Mouse (Mus musculus) yolk sac, embryonic 10.5 days (tissue): ENCODE data around the gene Atg7.

ENCODE experiments used
- DNase-seq: peaks from one replicate; pipeline ENCODE4 v3.0.0-alpha.2; 2017; ENCODE audit warnings: low spot score

Atg7 gene

DNA sequence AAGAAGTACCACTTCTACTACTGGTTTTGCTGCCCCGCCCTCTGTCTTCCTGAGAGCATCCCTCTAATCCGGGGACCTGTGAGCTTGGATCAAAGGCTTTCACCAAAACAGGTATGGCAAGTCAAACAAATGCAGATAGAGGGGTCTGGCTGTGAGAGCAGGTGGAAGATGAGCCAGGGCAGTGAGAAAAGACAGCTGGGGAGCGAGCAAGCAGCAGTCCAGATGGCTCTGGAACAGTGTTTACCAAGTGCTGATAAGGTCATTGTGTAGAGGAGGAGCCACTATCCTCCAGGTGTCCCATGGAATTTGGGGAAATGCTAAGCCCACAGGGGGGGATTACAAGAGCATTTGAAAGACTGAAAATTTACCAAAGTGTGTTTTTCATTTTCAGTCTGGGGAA lies 41.5 kb downstream of the Atg7 start:
- DNase-seq = no peak

DNA sequence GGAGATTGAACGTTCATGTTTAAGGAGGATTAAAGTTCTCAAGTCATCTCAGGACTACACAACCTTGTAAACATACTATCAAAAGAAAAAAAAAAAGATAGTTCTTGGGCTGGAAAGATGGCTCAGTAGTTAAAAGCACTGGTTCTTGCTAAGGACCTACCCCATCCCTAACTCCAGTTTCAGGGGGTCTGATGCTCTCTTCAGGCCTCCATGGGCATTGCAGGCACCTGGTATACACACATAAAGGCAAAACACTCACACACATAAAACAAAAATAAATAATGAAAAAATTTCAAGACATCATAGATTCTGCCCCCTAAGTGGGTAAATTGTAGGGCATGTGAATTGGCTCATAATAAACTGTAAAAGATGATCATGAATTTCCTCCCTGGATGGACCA lies 42.5 kb downstream of the Atg7 start:
- no peak for DNase-seq

DNA sequence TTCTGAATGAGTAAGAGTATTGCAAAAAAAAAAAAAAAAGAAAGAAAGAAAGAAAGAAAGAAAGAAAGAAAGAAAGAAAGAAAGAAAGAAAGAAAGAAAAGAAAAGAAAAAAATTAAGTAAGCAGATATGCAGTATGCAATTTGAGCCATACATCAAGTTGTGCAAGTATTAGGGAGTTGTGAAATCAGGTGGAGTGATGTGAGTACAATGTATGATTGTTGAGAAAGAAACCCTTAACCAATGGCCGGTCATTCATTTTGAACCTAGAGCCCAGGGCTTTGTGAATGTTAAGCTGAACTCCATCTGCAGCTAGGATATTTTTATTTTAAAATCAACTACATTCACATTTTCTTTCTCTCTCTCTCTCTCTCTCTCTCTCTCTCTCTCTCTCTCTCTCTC lies 44.1 kb downstream of the Atg7 start:
- no peak for DNase-seq

DNA sequence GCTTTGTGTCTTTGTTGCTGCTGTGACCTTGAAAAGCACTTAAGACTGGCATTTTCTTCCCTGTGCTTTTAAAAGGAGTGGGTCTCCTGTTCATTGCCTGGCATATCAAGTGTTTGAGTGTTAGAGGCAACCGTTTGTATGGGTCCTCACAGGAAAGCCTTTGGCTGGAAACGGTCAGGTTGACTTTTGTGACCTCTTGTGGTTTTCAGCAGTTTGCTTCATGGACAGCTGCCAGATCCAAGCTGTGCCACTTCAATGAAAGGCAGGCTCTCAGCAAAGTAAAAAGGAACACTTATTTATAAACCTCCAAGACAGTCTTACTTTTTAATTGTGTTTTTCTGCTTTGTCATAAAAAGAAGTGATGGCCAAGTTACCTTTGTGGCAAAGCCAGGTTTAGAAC lies 47.8 kb downstream of the Atg7 start:
- DNase-seq = no peak

DNA sequence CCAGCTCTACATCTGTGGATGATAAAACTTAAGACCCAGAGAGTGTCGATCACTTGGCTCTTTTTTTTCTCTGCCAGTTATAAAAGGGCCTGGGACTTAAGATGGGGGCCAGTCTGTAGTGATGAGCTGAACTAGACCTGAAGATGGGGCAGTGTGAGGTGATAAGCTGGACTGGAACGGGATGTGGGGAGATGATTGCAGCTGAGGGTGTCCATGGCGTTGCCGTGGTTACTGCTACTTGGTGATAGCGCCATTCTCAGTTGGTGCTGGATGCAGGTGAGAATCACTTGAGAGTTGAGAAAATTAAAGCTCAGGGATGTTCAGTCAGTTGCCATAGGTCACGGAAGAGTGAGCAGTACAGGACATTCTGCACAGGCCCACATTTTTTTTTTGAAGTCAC lies 48.6 kb downstream of the Atg7 start:
- DNase-seq = no peak

DNA sequence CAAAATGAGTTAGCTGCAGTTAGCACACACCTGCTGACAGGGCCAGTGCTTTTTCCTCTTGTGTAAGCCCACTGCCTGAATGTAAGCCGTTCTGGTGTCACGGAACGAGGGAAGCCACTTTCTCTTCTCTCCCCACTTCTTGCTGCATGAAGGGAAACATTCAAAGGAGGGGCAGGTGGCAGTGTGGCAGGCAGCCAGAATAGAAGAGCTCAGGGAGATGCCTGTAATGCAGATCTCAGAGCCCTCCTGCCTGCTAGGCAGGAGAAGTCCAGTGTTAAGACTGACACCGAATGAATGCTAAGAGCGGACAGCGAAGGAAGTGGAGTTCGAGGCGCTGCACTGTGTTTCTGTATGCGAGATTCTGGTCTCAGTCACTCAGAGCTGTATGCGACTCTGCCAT lies 49.8 kb downstream of the Atg7 start:
- DNase-seq = no peak

DNA sequence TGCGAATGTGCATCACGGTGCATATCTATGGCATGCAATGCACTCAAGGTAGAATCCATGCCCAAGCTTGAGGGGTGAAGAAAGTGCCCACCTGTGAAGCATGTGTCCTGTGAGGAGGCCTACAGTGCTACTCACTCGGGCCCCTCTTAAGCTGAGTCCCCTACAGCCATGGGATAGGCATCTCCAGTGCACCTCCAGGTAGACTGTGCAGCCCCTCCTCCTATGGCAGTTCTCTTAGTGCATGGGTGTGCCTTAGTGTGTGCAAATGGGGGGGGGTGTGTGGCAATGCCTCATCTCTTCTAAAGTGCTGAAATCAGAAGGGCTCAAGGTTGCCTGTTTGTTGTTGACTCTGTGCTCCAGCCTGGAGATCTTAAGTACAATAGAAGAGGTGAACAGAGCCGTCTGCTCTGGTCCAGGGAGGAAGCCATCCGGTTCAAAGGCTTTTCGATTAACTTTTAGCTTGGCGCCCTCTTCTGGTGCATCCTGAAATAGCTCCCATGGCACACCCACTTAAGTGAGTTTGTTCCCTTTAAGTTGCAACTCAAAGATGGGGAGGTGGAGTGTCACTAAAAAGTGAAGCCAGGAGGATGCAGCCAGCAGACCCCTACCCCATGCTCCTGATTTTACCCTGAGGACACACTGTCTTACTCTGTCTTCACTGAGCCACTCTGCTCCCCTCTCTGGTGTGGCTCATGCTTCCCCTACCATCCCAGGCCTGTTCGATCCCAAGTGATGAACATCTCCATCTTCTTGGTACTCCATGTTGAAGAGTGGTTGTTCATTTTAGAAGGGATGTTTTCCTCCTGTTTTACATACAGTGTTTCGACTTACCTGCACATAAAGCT lies 55.0 kb downstream of the Atg7 start:
- DNase-seq = peak; percentile 30

DNA sequence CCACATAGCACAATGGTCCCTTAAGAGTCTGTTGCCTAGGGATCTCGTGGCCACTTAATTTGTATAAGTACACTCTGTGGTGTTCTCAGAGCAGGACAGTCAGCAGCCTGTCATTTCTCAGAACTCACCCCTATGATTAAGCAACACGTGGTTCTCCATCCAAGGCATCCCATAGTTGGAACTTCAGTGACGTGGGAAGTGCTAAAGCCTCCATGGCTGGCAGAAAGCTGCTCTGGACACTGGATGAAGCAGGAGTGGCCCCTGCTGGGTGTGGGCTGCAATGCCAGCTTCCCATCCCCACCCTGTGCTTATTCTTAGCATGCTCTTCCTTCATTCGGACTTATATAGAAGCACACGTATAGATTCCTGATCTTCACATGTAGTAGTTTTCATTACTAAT lies 55.7 kb downstream of the Atg7 start:
- DNase-seq = no peak

DNA sequence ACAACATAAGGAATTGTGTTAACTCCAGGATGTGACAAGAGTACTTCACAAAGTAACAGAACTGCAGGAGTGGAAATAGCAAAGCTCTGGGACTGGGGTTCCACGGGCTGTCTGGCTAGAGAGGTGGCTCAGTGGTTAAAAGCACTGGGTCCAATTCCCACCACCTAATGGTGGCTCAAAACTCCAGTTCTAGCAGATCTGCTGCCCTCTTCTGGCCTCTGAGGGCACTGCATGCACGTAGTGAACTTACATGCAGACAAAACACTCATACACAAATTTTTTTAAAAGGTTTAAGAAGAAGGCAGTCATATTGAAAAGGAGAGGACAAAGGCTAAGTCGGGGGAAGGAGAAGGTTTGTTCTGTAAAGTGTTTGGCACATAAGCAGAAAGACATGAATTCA lies 57.8 kb downstream of the Atg7 start:
- DNase-seq = no peak

DNA sequence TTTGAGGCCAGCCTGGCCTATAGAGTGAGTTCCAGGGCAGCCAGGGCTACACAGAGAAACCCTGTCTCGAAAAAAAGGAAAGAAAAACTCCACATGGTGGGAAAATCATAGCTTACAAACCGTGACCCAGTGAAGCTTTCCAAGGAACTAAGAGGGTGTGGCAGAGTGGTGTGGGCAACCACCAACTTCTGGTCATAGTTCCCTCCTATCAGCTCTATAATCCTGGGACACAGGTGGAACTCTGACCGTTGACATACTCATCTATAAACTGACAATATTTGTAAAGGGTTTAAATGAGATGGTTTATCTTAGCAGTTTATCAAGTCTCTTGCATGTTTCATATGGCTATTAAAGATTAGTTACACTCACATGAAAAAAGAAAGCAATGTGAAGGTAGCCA lies 64.1 kb downstream of the Atg7 start:
- DNase-seq = no peak

DNA sequence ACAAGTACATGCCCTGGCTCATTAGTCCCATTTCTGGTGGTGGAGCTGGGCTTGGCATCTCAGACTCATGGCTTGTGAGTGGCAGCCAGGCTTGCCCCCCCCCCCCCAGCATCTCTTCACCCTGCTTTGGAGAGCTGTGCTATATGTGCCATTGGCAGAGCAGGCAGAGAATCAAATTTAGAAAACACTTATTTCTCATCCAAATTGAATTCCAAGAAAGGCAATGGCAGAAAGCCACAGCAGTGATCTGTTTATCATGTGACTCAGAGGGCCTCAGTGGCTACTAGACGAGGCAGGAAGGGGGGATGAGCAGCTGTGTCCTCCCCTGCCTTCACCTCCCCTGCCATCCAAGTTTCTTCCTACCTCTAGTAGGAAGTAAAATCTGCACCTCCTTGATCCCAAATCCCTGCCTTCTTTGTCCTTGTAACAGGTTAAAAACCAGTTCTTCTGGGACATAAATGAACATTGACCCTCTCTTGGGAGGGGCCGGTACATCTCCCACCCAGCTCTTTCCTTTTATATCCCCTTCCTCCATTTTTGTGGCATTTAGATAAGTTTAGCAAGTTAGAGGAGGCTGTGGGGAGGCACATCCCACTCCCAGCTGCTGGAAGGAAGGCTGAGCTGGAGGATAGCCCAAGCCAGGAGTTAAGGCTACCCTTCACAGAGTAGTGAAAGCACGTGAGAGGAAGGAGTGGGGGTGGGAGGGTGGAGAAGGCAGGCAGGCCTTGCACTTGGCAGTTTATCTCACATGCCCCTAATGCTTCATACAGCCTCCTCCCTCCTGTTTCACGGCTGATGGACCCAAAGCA lies 69.5 kb downstream of the Atg7 start:
- DNase-seq = no peak

DNA sequence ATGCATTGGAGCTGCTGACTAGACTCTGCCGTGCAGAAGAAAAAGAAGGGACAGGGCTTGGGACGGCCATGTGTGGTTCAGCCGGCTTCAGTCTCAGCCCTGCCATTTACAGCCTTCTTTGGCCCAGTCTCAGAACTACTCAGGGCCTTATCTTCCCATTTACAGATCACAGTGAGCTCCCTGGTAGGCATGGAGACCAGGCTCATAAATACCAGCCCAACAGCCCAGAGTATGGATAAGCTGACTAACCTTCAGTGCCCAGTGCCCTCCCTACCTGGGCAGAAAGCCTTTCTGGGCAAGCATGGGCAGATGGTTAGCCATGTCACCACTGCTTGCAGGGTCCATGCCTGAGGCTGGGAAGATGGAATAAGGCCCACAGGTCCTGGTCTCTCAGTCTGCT lies 70.6 kb downstream of the Atg7 start:
- DNase-seq = no peak

DNA sequence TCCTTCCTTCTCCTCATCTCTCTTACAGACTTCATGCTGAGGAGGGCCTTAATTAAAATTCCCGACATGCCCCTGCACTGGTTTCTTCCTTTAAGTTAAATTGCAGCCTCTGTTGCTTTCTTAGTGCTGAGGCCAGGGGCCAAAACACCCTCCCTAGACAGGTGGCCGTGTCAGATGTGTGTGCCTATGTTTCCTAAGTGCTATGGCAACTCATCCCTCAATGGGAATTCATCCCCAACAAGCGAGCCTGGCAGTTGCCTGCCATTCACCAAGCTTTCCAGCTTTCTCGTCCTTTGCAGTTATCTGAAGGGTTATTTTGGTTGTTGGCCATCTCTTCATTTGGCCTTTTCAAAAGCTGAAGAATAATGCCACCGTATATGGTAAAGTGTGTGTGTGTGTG lies 71.8 kb downstream of the Atg7 start:
- no peak for DNase-seq

DNA sequence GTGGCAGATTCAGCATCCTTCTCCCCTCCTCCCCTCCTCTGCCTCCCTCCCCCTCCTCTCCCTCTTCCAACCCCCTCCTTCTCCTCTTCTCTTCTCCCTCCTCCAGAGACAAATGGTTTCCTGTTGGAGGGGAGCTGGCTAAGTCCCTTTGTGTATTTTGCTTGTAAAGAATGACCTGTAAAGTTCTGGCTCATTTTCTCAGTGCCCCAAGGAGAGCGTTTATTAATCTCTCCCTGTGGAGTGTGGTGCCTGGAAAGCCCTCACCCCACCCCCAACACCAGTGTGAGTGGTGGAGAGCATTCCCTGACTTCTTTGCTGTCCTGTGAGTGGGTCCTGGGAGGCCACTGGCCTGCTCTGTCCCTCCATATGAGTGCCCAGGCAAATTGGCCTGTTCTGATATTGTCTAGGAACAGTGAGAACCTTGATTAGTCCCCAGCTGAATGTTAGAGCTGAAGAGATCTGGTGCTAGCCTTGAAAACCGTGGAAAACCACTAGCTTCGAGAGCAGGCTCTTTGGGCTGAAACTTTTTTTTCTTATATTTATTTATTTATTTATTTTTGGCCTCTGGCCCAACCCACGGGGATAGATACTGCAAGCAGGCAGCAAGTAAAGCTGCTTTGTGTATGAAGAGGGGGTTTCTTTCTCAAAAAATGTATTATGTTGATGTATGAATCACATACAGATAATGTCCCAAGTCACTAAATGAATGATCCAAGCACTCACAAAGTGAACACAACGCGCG lies 72.6 kb downstream of the Atg7 start:
- DNase-seq = no peak

DNA sequence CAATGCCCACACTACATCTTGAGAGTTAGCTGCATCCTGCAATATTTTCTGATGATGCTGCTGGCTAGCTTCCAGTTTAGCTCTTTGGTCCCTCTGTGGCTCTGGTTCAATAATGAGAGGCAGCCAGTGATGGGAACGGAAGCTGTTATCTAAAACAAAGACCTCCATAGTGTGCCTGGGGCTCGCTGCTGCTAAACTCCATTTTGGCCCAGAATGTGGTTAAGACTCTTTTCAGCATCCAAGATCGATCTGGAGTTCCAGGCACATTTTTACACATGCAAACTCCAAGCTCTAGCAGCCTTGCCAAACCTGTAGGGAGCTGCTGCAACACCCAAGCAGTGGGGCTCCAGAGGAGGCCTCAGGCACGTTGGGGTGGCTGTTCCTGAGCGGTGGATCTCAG lies 76.2 kb downstream of the Atg7 start:
- no peak for DNase-seq

DNA sequence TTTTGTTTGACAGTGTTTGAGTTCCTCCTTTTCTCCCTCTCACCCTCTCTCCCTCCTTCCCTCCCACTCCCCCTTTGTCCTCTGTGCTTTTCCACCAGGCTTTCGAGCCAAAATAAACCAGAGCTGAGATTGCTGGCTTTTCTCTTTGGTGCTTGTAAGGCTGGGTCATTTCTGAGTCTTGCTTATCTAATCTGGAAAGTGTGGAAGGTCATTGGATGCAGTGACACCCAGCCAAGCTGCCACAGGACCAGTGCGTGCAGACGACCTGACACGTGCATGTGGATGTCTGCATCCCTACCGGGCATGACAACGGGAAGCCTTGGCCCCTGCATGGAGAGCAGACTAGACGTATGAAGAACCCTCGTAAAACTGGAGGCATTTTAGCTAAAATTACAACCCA lies 76.8 kb downstream of the Atg7 start:
- DNase-seq = no peak

DNA sequence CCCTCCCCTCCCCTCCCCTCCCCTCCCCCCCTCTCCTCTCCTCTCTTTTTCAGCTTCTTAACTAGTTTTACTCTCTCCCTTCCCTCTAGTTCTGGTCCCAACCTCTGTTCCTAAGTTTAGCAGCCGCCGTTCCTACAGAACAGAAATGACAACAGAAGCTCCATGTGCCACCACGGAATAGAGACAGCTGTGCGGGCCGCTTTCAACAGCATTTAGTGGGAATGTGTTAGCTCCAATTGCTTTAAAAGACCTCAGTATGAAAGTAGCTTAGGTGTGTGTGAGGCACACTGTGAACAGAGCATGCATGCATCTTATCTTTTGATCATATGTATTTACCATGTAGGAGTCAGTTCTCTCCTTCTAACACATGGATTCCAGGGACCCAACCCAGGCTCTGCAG lies 79.1 kb downstream of the Atg7 start:
- DNase-seq = no peak

DNA sequence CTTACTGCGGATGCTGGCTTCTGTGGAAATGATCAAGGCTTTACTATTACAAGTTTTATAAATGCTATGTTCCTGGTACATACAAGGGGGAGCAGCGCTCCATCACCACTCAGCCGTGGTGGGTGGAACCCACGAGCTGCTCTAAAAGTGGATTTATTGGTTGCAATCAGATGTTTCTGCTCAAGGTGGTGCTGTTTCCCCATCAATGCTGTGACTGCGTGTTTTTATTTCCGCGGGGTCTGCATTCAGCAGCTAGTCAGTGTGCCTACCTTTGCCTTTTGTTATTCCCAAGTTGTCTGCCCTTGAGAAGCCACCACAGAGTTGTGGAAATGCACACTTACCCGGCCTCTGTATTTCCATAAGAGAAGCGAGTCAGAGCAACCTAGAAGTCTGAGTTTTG lies 81.0 kb downstream of the Atg7 start:
- DNase-seq = peak; percentile 24

DNA sequence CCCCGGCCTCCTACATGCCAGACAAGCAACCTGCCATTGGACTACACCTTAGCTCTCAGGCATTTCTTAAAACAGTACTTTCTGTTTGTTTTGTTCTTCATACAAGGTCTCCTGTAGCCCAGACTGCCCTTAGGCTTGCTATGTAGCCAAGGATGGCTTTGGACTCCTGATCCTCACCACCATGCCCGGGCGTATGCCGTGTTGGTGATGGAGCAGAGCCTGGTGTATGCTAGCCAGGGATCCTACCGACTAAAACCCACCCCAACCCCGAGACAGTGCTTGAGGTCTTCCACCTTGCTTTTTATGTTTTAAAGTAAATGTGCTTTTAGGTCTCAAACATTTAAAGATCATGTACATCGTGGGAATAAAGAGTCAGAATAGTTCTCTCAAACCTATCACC lies 81.5 kb downstream of the Atg7 start:
- no peak for DNase-seq

DNA sequence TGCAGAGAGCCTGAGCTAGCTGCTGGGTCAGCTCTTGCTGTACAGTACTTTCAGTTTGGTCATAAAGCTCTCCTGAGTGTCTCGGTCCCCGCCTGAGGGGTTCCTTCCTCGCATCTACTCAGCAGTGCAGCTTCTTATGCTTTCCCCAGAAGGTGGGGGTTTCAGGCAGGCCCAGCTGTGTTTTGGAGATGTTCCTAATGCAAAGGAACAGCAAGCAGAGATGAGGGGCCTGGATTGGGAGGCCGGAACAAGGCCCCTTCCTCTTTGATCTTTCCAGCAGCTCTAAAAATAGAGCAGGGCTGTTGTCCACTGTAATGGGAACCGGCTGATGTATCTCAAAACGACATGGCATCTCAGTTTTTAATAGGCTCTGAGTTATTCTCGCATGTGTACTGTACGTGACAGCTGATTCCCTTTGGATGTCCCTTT lies 82.3 kb downstream of the Atg7 start:
- DNase-seq = peak; percentile 6

DNA sequence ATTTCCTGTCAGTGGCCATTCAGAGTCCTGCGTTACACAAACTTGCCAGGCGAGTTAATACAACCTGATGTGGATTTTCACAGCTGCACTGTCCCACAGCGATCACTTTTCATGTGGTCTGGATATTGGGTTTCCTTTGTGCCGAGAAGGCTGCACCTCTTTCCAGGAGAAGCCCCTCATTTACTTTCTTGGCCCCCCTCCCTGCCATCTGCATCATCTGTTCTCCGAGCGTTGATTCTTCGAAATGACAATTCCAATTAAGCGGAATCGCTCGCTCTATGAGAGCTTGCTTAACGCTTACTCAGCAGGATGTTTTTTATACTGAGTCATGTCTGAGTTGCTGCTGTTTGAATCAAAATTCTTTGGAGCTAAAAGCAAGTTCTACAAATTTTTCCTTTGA lies 83.8 kb downstream of the Atg7 start:
- DNase-seq = no peak

DNA sequence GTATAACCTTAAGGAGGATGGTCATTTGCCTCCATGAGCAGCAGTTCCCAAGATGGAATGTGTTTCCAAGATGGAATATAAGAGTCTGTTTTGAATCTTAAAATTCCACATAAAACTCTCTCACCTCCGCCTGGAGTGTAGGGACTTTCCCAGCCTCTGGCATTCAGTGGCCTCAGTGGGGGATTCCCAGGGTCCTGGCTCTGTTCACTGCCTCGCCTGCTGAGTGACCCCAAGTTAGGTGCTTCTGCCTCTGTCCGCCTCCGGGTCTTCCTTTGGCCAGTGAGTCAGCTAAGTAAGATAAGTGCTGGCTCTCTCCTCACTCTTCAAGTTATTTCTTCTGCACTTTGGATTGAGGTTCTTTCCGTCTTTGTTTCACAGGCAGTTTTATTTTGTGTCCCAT lies 90.3 kb downstream of the Atg7 start:
- no peak for DNase-seq

DNA sequence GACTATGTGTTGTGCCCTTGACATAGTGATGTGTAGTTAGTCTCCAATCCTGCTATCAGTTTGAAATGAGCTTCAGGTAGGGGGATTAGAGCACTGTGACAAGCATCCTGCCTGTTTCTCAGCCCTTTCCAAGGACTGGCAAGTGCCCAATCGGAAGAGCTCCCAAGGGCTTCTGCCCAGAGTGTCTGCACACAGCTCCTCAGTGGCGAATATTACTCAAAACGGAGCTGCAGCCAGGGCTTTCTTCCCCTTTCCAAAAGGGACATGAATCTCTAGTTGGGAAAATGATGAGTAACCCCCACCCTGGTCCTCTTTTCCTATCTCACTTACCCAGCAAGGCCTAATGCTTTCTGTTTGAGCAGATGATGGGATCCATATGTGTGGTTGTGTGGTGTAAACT lies 90.8 kb downstream of the Atg7 start:
- no peak for DNase-seq
